Mouse (Mus musculus) 3134 (cell line): Measurements from ENCODE around the gene Brat1.

Experiments used
- DNase-seq: peaks from one replicate; pipeline ENCODE4 v3.0.0-alpha.2; 2011; ENCODE audit warnings: low spot score; ENCODE audit not compliant: insufficient read length; ENCODE audit errors: extremely low read depth

Brat1 gene

DNA sequence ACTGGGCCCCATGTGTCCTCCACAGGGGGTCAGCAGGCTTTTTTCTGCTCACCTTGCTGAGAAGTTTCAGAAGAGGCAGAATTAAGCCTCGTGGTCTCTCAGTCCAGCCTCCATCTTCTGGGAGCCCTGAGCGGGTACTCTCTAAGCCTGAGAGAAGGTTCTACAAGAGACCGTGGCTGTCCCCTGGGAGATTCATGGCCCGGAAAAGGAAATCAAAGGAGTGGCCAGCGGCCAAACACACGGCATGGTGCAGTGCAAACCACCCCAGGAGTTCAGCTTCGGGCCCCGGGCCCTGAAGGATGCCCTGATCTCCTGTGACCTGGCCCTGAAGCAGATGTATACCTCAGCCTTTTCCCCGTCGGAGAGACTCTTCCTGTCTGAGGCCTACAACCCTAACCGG lies 36.2 kb downstream of the Brat1 start:
- no peak for DNase-seq

DNA sequence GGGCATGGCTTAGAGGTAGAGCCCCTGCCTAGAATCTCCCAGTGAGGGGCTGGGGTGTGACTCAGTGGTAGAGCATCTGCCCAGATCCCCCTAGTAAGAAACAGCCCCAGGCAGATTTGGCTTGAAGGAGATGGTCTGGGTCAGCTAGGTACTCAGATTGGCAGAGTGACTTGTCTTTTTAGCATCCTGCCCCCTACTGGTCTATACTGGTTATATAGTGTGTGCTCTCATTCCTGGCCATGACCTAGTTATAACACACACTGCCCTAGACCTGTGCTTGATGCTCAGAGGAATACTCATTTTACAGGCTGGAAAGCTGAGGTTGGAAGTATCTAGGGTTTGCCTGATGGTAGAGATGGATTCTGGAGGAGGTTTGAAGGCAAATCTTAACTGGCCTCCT lies 37.1 kb downstream of the Brat1 start:
- no peak for DNase-seq

DNA sequence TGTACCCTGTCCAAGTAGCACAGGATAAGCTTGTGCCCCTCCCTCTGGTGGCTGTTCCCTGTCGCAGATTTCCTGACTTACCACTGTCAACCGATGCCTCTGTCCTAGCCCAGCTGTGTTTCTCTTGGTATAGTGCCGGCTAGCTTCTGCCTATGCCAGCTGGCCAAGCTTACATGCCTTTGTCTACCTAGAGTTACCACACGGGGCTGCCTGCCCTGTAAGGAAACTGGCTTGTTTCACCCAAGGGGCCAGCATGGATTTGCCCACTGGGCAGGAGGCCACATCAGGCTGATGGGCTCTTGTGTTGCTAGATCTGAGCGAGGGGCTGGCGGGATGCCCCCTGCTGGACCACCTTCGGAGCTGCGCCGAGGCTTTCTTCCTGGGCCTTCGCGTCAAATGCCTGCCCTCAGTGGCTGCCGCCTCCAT lies 38.9 kb downstream of the Brat1 start:
- no peak for DNase-seq

DNA sequence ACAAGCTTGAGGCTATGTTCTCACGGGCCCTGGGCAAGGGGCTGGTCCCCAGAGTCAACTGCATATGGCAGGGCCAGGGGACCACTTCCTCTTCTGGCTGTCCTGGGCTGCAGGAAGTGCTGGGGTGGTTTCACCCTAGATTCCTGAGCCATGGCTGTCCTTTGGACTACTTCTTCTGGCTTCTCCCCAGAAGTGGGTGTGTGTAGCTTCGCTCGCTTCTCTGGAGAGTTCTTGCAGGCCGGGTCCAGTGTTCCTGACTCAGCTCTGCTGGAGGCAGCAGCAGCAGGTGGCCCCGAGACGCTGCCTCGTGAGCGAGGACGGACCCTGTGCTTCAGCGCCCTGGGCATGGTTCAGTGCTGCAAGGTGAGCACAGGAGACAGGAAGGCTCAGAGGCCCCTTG lies 43.6 kb downstream of the Brat1 start:
- no peak for DNase-seq

DNA sequence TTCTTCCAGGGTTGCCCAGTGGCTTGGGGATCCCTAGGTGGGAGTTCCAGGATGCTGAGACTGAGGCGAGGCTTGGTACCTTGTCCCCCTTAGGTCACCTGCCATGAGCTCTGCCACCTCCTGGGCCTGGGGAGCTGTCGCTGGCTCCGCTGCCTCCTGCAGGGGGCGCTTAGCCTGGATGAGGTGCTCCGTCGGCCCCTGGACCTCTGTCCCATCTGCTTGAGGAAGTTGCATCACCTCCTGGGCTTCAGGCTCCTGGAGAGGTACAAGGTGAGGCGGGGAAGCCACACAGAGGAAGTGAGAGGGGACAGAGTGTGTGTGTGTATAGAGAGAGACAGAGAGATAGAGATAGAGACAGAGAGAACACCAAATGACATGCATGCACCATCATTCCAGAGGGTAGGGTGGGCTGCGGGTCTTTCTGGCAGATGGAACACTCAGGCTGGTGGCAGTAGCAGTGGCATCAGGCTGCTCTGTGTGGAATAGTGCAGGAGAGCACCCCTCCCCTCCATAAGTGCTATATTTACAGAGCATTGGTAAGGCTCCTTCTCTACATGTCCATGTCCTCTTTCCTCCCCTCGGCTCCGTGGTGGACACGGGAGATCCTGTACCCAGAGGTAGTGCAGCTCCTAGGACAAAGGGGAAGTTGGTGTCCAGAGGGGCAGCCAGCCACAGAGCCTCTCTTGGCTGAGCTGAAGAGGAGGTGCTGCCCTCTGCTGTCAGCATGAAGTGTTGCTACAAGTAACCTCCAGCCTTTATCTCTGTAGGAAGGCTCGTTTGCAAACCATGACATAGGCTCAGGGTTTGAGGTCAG lies 44.5 kb downstream of the Brat1 start:
- DNase-seq: peak; percentile 81

DNA sequence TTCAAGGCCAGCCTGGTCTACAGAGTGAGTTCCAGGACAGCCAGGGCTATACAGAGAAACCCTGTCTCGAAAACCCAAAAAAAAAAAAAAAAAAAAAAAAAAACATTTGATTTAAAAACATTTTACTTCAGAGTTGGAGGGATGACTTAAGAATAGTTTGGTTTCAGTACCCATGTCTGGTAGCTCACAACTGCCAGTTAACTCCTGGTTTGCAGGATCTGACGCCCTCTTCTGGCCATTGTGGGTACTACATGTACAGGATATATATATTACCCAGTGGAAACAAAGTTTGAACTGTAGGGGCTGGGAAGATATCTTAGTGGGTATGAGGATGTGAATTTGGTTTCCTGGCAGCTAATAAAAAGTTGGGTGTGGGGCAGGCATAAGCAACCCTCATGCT lies 46.1 kb downstream of the Brat1 start:
- DNase-seq: no peak

DNA sequence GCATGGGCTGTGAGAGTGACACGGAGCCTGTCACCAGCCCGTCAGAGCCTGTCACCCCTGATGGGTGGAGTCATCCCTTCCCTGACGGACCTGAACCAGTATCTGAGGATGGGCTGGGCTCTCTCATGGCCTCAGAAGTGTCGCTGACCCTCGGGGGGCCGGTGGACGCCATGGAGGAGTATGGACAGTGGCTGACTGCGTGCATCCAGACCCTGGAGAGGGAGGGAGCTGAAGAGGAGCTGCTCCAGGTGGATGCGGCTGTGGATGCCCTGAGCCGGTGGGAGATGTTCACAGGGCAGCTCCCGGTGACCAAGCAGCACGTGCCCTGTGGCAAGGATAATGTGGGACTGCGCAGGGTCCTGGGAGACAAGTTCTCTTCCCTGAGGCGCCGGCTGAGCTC lies 47.2 kb downstream of the Brat1 start:
- no peak for DNase-seq

DNA sequence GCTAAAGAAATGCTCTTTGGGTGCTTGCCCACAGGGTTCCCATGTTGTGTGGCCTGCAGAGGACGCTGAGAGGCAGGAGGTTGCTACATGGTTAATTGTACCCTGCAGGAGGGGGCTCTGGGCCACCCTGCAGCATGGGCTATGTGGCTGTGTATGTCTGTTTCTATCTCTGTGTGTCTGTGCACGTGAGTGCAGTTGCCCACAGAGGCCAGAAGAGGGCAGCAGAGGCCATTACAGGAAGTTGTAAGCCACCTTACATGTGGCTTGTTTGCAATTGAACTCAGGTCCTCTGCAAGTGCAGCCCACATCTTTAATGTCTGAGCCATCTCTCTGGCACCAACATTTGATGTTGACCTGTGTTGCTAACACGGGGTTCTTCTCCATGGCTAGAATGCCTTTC lies 47.8 kb downstream of the Brat1 start:
- DNase-seq: no peak

DNA sequence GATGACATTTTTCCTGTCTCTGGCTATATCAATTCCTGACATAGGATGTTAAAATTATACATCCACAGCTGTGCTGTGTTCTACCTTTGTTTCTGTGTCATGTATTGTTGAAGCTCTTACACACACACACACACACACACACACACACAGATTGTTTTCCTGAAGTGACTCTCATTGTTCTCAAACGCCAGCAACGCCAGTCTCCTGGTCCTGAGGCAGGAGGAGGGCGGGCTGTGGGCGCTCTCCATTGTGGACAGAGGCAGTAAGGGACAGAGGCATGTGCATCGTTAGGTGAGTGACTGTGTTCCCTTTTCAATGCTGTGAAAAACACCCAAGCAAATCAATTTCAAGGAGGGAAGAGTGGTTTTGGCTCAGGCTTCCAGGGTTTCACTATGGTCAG lies 48.4 kb downstream of the Brat1 start:
- no peak for DNase-seq

DNA sequence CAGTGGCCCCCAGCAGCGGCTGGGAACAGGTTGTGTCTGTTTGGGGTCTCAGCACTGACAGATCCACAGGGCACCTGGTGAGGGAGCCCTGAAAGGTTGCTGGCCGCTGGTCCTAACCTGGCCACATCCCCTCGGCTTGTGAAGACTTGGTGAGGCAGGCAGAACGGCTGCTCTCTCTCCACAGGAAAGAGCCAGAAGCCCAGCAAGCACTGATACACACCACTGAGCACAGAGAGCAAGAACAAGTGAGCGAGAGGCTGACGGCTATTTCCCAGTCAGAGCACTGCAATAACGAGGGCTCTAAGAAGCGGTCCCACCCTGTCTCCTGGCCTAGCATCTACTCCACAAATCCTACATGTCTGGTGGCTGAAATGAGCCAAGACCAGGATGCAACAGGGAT lies 54.1 kb downstream of the Brat1 start:
- DNase-seq: no peak

DNA sequence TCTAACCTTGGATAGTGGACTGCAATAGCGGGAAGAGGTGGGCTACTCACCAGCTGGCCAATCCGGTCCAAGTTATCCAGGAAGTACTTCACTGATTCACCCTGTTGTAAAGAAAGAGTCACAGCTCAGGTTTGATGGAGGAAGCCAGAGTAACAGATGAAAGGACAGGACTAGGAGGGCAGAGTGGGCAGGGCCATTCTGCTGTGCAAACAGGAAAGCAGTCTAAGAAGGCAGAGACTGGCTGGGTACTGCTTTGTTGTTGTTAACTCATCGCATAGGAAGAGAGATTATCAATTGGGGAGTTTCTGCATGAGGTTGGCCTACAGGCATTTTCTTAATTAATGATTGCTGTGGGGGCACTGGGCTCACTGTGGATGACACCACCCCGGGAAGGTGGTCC lies 57.7 kb downstream of the Brat1 start:
- no peak for DNase-seq

DNA sequence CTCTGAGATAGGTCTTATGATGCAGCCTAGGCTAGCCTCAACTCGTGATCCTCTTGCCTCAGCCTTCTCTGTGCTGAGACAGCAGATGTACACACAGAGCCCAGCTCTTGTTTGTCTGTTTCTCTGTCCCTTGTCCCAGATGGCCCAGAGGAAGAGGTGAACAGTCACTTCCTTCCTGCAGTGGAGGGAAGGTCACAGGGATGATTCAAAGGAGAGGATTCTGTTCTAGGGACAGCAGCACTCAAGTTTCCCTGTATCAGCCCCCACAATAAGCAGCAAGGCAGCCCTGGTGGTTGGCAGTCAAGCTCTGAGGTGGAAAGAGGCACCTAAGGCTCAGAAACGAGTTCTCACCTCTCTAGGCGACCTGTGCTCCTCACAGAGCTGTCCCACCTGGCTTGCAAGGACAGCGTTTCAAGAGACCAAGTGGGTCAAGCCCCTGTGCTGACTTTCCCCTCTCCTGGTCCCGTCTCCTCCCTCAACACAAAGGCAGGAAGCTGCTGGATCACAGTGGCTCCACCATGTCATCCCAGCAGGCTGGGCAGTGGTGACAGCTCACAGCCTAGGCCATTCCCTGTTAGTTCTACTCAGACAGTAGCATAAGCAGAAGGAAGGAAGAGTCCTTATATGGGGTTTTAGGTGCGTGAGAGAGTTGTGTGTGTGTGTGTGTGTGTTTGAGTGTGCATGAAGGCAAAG lies 60.3 kb downstream of the Brat1 start:
- DNase-seq: no peak

DNA sequence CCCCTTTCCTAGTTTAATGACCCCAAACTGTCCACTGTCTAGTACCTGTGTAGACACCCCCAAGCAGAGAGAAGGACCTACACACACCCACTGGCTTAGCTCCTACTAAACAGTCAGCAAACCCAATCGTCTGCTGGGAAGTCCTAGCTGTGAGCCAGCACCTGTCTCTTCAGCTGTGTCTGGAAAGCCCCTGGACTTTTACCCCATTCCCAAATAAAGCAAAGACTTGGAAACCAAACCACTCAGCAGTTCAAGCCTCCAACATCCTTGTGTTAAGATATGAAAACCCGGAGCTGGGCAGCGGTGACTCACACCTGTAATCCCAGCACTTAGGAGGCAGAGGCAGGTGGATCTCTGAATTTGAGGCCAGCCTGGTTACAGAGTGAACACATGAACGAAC lies 61.8 kb downstream of the Brat1 start:
- DNase-seq: no peak

DNA sequence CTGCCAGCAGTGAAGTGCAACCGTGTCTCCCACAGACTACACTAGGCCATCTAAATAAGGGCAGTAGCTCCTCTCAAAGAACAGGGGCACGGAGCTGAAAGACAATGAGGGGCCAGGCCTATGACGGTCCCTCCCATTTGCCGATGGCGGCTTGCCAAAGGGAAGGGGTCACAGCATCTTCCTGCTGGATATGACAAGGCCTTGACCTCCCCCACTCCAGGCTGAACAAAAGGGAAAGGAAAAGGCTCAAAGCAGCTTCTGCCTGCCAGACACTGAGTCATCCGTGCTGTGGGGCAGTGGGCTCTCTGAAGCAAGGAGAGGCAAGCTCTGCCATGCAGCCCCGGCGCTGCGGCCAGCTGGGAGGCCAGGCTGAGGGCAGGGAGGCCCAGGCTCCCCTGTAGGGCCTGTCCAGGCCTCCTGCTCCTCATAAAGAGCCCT lies 62.9 kb downstream of the Brat1 start:
- DNase-seq: peak; percentile 85

DNA sequence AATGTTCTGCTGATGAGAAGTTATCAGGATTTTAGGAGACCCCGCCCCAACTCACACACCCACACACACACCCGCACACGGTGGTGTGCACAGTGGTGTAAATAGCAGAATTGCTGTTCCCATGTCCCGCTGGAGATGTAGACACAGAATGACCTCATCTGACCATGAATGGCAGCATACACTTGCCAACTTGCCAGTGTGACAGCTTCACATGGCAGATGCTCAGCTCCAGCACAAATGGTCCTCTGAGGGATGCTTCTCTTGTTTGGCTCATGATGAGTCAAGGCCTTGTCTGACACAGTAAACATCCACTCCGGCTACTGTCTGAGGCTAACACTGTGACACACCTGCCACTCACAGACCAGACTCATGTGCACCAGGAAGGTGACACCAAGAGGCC lies 63.5 kb downstream of the Brat1 start:
- peak; percentile 66 for DNase-seq
